Mouse (Mus musculus) midbrain, embryonic 11.5 days (tissue): Measurements from ENCODE around the gene Mroh3. TPM values are rescaled to one million over a fixed set of nuclear protein-coding genes. Genes with fewer than 3 reads are reported as not detected.

Experiments used
- ATAC-seq: fragments of 200-750 bp; cut with Nextera tagmentation; 2 replicates; pipeline ENCODE4 v1.8.0; 2017; ENCODE audit warnings: moderate TSS enrichment, moderate library complexity; ENCODE audit not compliant: low FRiP score
- DNase-seq: peaks from one replicate; pipeline ENCODE4 v3.0.0; 2015; ENCODE audit warnings: low spot score; ENCODE audit errors: missing footprints
- H3K27ac ChIP-seq: fragments of 300-500 bp; sonication (generic); 2 replicates; pipeline ENCODE4 v1.5.1; 2014; ENCODE audit warnings: low read depth, low read length
- H3K27me3 ChIP-seq: fragments of 300-500 bp; sonication (generic); 2 replicates; pipeline ENCODE4 v1.6.1; 2014; ENCODE audit warnings: mild to moderate bottlenecking, low read length, moderate library complexity, mixed read lengths; ENCODE audit not compliant: control insufficient read depth, insufficient read depth
- H3K36me3 ChIP-seq: fragments of 300-500 bp; sonication (generic); 2 replicates; pipeline ENCODE4 v1.6.1; 2014; ENCODE audit warnings: mild to moderate bottlenecking, low read length, moderate library complexity, mixed read lengths; ENCODE audit not compliant: control insufficient read depth, insufficient read depth
- H3K4me1 ChIP-seq: fragments of 300-500 bp; sonication (generic); 2 replicates; pipeline ENCODE4 v1.6.1; 2014; ENCODE audit warnings: low read length; ENCODE audit not compliant: control insufficient read depth, insufficient read depth
- H3K4me2 ChIP-seq: fragments of 300-500 bp; sonication (generic); 2 replicates; pipeline ENCODE4 v1.6.1; 2014; ENCODE audit warnings: mild to moderate bottlenecking, moderate library complexity
- H3K4me3 ChIP-seq: fragments of 300-500 bp; sonication (generic); 2 replicates; pipeline ENCODE4 v1.5.1; 2014; ENCODE audit warnings: low read depth, low read length
- H3K9ac ChIP-seq: fragments of 300-500 bp; sonication (generic); 2 replicates; pipeline ENCODE4 v1.6.1; 2014; ENCODE audit warnings: low read length
- H3K9me3 ChIP-seq: fragments of 300-500 bp; sonication (generic); 2 replicates; pipeline ENCODE4 v1.6.1; 2016; ENCODE audit warnings: low read length; ENCODE audit not compliant: control insufficient read depth
- WGBS: fragments of 180-500 bp; shearing (Covaris S2); extraction: QIAGEN DNeasy Blood & Tissue Kit; methylation state at CpG from one replicate; pipeline ENCODE4 v1.1.7; 2014; 5-methylcytosine and 5-hydroxymethylcytosine counted together
- polyA plus RNA-seq: library from polyadenylated mRNA; unstranded; fragments of >200 nt; fragmentation: Nextera tagmentation; extraction: Ambion mirVana; gene quantifications from 2 replicates; pipeline ENCODE4 v1.2.1, GENCODE M21; 2014

Gene Mroh3
- polyA plus RNA-seq, 1 experiment from 2014 or later, result 0.75 TPM

- H3K9me3 ChIP-seq, result no peaks in the 10 kb centered on the region
- peak overlapping the region; percentile 58 for H3K4me3 ChIP-seq
- peak; percentile 90 for DNase-seq
- H3K27ac ChIP-seq, result no peak overlapping the region
- H3K9ac ChIP-seq, result peak overlapping the region; percentile 77; the same call in 1 of the 2 replicates
- no peak for ATAC-seq
- 3% methylated on average over 9 of the region's 9 CpGs for WGBS
- H3K4me2 ChIP-seq, result peak overlapping the region; percentile 70
- H3K36me3 ChIP-seq, result no peaks in the 10 kb centered on the region
- H3K27me3 ChIP-seq, result peaks cover 16% of the 10 kb centered on the region; the same call in 1 of the 2 replicates
- H3K4me1 ChIP-seq, result peaks cover 49% of the 10 kb centered on the region
These were observed 19.8 kb upstream of the Mroh3 start for GRCm38 (mm10) chr1:136232285-136232926.

DNA sequence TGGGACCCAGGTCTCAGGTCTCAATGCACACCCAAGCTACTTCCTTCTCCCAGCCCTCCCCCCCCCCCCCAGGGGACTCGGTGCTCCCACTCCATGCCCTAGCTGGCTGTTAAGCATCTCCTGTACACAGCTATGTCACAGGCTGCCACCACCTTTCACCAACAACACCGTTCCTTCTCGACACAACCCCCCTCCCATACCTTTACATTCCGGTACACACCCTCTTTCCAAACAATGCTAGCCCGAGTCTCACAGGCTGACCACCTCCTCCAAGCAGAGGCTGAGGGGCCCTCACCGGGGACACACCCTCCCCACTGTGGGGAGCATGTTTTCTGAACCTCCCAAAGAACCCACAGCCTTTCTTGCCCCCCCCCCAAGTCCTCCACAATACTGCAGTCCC lies 19.0 kb upstream of the Mroh3 start:
- Histone ChIP-seq H3K4me1 (peaks cover 49% of the 10 kb centered on the region), H3K9ac (peak overlapping the region; percentile 43), H3K36me3 (0 out of 2 replicates have a peak, but pooled peaks cover 3% of the 10 kb centered on the region), H3K4me3 (peak overlapping the region; percentile 58), H3K9me3 (no peaks in the 10 kb centered on the region), H3K27me3 (peaks cover 11% of the 10 kb centered on the region; the same call in 1 of the 2 replicates), H3K27ac (no peak overlapping the region), H3K4me2 (peak overlapping the region; percentile 70)
- DNase-seq (no peak), ATAC-seq (no peak)
- WGBS, result 1% methylated on average over 6 of the region's 6 CpGs

- H3K27me3 ChIP-seq, result no peaks in the 10 kb centered on the region; the same call in 1 of the 2 replicates
- H3K4me1 ChIP-seq, result peaks cover 52% of the 10 kb centered on the region
- 0 out of 2 replicates have a peak, but pooled peaks cover 5% of the 10 kb centered on the region for H3K36me3 ChIP-seq
- peak overlapping the region; percentile 1 for H3K9ac ChIP-seq
- no peak overlapping the region for H3K4me3 ChIP-seq
- no peak overlapping the region for H3K27ac ChIP-seq
- 26% methylated on average over 11 of the region's 11 CpGs for WGBS
- H3K9me3 ChIP-seq, result no peaks in the 10 kb centered on the region
- DNase-seq (peak; percentile 84), ATAC-seq (no peak)
- H3K4me2 ChIP-seq, result peak overlapping the region; percentile 70
These were observed 17.6 kb upstream of the Mroh3 start for GRCm38 (mm10) chr1:136230201-136230600.

DNA sequence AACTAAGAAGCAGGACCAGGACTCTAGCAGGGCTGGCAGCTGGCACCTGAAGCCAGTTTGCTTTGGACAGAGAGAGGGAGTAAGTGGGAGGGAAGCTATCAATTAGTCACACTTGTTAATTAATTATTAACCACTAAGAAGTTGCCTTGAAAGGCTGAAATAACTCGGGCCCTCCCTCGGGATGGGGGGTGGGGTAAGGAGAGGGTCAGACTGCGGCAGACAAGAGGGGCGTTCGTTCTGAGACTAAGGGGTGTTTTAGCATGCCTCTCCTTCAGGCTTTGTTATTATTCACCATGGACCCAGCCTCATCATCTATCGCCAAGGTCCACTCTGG lies 16.4 kb upstream of the Mroh3 start:
- Histone ChIP-seq H3K36me3 (peaks cover 9% of the 10 kb centered on the region; the same call in 1 of the 2 replicates), H3K9ac (peak overlapping the region; percentile 3; the same call in 1 of the 2 replicates), H3K4me2 (no peak overlapping the region), H3K27ac (no peak overlapping the region), H3K4me3 (no peak overlapping the region), H3K9me3 (no peaks in the 10 kb centered on the region), H3K27me3 (no peaks in the 10 kb centered on the region; the same call in 1 of the 2 replicates), H3K4me1 (peaks cover 47% of the 10 kb centered on the region)
- 23% methylated on average over 6 of the region's 6 CpGs for WGBS
- DNase-seq (peak; percentile 86), ATAC-seq (no peak)

DNA sequence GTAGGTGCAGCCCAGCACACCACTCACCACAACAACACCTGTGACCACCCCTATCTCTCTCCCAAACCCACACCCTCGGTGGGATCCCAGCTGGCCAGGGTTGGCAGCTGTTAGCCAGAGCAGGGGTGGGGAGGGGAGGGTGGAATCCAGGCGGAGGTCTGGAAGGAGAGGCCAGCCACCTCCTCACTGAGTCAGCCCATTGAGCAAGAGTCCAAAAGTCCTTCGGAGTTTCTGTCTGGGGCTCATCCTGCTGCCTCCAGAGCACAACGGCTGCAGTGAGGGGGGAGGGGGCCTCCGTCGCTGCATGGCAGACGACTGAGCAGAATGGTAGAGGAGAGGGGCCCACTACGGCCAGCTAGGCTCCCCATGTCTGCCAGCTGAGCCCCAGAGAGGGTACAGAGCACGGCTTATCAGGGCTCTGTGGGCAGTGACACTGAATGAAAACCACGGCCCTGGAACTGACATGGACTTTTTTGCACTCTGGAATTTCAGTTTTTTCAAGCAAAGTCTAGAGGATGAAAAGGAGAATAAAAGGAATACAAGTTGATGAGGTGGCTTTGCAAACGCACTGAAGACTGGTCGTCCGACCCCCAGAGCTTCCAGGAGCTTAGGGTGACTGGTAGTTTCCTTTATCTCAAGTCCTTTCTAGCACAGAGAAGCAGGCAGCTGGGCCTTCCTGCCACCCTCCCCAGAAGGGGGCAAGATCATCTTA lies 15.9 kb upstream of the Mroh3 start:
- Histone ChIP-seq H3K4me3 (no peak overlapping the region), H3K27me3 (no peaks in the 10 kb centered on the region; the same call in 1 of the 2 replicates), H3K27ac (no peak overlapping the region), H3K9me3 (no peaks in the 10 kb centered on the region), H3K36me3 (peaks cover 9% of the 10 kb centered on the region; the same call in 1 of the 2 replicates), H3K4me1 (peaks cover 47% of the 10 kb centered on the region), H3K4me2 (0 out of 2 replicates have a peak overlapping the region, but pooled peaks have one; percentile 4), H3K9ac (peak overlapping the region; percentile 31; the same call in 1 of the 2 replicates)
- WGBS, result 10% methylated on average over 13 of the region's 13 CpGs
- DNase-seq (peak; percentile 87), ATAC-seq (peak; percentile 36)

- no peak for ATAC-seq
- Histone ChIP-seq H3K27me3 (no peaks in the 10 kb centered on the region; the same call in 1 of the 2 replicates), H3K27ac (no peak overlapping the region), H3K4me3 (no peak overlapping the region), H3K4me1 (peaks cover 47% of the 10 kb centered on the region), H3K36me3 (peaks cover 9% of the 10 kb centered on the region; the same call in 1 of the 2 replicates), H3K9me3 (no peaks in the 10 kb centered on the region), H3K4me2 (no peak overlapping the region), H3K9ac (no peak overlapping the region)
- 77% methylated on average over 4 of the region's 4 CpGs for WGBS
- DNase-seq, result peak; percentile 54
These were observed 15.2 kb upstream of the Mroh3 start for GRCm38 (mm10) chr1:136227870-136228269.

GRCm38 (mm10) chr1:136226626-136227025 lies 14.0 kb upstream of the Mroh3 start:
- Histone ChIP-seq H3K9ac (no peak overlapping the region), H3K27me3 (no peaks in the 10 kb centered on the region; the same call in 1 of the 2 replicates), H3K4me3 (no peak overlapping the region), H3K27ac (no peak overlapping the region), H3K9me3 (no peaks in the 10 kb centered on the region), H3K4me2 (no peak overlapping the region), H3K36me3 (peaks cover 9% of the 10 kb centered on the region; the same call in 1 of the 2 replicates), H3K4me1 (peaks cover 37% of the 10 kb centered on the region)
- DNase-seq, result peak; percentile 73
- 91% methylated on average over 8 of the region's 8 CpGs for WGBS
- ATAC-seq, result no peak

DNA sequence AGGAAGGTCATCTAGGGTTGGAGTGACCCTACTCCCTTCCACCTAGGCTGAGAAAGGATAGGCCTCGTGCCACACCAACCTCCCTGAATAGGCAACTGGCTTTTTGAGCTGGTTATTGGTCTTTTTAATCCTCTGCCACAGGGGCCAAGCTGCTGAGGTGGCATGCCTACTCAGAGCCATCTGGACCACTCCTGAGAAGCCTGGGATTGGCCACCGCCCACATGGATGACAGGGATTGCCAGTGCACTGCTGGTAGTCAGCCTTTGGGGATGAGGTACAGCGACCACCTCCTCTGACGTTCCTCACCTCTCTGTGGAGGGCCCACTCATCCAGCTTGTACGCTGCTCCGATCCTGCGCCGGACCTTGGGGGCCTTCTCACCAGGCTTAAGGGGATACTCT lies 13.2 kb upstream of the Mroh3 start:
- 89% methylated on average over 8 of the region's 8 CpGs for WGBS
- ATAC-seq, result no peak
- Histone ChIP-seq H3K36me3 (peaks cover 9% of the 10 kb centered on the region; the same call in 1 of the 2 replicates), H3K27me3 (no peaks in the 10 kb centered on the region; the same call in 1 of the 2 replicates), H3K4me1 (peaks cover 29% of the 10 kb centered on the region), H3K27ac (no peak overlapping the region), H3K4me3 (no peak overlapping the region), H3K9me3 (no peaks in the 10 kb centered on the region), H3K9ac (no peak overlapping the region), H3K4me2 (no peak overlapping the region)
- no peak for DNase-seq
